Mouse (Mus musculus): ENCODE measurements around the gene Gm49322.
"Not testable (repeated sequence)": the region's sequence is repeated elsewhere in the genome, so short reads cannot be mapped to it uniquely, and the experiment has no call there.

Gene Gm49322

DNA sequence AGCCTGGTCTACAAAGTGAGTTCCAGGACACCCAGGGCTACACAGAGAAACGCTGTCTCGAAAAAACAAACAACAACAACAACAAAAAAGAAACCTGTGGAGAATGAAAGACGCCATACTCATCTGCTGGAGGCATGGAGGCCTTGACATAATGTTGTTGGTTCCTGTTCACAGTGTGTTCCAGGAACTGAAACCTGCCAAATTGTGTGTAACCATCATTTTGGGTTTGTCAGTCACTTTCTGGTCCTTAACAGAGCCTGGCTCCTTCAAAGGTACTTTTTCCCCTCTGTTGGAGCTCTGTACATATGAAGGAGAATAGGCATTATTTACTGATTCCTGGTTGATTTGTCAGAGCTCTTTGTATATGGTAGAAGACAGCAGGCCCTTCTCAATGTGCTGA, 6.1 kb downstream of the Gm49322 start:
- DNase-seq (ENCODE audit: low spot score): no peak

DNA sequence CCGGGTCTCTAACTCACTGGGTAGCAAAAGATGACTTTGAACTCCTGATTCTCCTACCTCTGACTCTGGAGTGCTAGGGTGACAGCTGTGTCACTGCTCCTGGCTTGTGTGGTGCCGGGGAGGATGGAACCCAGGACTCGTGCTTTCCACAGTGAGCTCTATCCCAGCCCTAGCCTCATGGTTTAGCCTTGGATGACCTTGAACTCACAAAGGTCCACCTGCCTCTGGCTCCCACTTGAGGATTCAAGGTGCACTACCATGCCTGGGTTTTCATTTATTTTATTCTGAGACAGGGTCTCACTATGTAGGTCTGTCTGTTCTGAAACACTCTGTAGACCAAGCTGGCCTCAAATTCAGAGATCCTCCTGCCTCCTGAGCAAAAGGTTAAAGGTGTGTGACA, 8.0 kb downstream of the Gm49322 start:
- DNase-seq (ENCODE audit: low spot score): no peak

GRCm38 (mm10) chr10:80614351-80614750, 8.5 kb downstream of the Gm49322 start:
- no peak for DNase-seq (ENCODE audit: low spot score)

DNA sequence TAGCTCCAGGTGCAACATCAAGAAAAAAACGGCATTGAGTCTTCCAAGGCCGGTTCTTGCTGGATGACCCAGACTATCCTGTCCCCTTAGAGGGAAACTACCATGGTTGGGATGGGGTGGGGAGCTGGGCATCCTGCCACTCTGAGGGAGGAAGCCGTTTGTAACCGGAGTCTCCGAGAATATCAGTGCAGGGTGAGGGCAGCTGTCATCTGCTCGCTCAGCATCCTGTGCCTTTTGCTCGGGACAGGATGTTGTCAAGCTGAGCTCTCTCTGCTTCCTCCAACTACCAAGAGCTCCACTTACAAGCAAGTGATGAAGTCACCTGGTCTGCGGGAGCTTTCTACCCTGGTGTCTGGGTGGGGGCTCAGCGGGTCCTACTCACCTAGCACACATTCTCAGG, 12.4 kb downstream of the Gm49322 start:
- DNase-seq (ENCODE audit: low spot score): no peak

GRCm38 (mm10) chr10:80619465-80620244, 13.8 kb downstream of the Gm49322 start:
- no peak for DNase-seq (ENCODE audit: low spot score)

DNA sequence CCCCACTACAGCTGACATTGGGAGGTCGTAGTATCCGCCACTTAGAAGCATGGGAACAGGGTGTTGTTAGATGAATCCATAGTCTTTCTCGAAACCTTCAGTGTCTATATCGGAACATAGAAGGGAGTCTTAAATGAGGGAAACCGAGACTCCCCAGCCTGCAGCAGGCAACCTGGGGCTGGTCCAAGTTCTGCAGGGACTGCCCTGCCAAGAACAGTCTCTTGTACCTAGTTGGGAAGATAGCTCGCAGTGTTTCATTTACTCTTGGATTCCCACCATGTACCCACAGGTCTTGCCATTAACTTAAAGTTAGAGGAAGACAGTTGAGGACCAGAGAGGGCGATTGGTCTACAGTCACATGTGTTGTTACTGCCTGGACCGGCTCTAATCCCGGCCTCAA, 14.5 kb downstream of the Gm49322 start:
- no peak for DNase-seq (ENCODE audit: low spot score)

DNA sequence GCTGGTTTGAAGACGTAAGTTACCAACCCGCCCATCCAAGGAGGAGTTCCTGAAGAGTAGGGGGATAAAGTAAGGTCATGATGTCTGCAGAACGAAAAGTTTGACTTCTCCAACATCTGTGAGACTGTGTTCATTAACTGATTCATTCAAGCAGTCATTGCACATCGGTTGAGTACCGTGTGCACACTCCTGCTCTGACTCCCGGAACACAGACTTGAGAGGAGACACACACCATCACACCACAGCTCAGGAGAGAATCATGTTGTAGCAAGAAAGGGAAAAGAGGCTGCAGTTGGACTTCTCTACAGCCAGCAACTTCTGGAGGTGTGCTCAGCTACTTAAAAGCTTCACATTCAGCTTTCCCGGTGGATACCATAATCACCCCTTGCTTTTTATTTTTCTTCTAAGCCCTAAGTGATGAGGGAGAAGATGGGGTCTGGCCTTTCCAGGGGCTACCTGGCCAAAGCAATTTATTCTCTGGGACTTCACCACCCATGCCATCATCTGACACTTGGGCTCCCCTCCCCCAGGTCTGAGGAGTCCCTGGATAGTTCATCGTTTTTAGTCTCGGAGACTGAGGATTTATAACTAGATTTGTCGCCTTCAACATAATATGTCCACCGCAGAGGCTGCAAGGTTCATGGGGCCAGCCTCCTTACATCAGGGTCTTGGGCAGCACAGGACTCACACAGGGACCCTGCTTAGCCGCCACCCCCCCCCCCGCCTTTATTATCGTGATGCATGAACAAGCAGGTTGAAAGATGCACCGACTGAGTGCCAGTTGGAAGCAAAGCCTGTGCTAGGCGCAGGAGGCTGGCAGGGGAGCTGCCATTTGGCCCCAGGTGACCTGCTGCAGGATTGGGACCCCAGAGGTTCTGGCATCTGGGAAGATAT, 15.2 kb downstream of the Gm49322 start:
- DNase-seq (ENCODE audit: low spot score): no peak

DNA sequence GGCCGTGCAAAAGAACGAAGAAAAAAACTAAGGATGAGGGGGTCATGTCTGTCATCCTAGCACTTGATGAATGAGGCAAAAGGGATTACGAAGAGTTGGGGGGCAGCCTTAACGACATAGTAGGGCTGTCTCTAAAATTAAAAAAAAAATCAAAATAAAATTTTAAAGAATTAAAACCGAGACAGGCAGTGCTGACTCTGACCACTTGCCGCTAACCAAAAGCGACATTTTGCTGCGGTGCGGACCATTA, 15.8 kb downstream of the Gm49322 start:
- DNase-seq (ENCODE audit: low spot score): no peak

- peak; percentile 100 for DNase-seq (ENCODE audit: low spot score)
Measured at GRCm38 (mm10) chr10:80621940-80622660, 16.3 kb downstream of the Gm49322 start.

DNA sequence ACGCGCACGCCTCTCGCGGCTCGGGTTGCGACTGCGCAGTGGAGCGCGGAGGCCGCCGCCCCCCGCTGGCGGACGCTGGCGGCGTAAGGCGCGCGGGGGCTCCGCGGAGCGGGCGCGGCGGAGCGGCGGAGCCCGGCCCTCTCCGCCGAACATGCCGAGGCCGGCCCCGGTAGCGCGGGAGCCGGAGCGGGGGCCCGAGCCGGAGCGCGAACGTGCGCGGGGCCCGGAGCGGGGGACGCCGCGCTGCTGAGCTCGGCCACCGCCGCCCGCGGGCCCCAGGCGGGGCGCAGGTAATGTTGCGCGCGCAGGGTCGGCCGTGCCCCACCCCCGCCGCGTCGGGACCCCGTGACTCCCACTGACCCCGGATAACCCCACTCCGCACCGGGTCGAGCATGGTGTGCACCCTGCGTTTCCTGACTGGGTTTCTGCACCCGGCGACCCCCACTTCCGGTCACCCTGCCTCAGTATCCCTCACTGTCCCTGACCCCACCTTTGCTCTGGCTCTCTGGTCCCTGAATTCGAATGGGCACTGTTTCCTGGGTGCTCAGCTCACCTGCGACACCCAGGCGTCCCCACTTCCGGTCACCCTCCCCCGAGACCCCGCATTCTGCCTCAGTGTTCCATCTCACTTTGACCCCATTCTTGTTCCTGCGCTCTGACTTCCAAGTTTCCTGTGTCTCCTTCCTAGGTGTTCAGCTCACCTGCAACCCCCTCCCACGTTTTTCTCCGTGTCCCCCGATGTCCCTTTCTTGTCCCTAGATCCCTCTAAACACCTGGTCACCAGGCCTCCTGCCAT, 17.0 kb downstream of the Gm49322 start, which contains the start of gene Csnk1g2:
TSS of gene Csnk1g2 (plus strand) at position 178 of the 796 bp plus-strand sequence.
- DNase-seq (ENCODE audit: low spot score): peak; percentile 54

DNA sequence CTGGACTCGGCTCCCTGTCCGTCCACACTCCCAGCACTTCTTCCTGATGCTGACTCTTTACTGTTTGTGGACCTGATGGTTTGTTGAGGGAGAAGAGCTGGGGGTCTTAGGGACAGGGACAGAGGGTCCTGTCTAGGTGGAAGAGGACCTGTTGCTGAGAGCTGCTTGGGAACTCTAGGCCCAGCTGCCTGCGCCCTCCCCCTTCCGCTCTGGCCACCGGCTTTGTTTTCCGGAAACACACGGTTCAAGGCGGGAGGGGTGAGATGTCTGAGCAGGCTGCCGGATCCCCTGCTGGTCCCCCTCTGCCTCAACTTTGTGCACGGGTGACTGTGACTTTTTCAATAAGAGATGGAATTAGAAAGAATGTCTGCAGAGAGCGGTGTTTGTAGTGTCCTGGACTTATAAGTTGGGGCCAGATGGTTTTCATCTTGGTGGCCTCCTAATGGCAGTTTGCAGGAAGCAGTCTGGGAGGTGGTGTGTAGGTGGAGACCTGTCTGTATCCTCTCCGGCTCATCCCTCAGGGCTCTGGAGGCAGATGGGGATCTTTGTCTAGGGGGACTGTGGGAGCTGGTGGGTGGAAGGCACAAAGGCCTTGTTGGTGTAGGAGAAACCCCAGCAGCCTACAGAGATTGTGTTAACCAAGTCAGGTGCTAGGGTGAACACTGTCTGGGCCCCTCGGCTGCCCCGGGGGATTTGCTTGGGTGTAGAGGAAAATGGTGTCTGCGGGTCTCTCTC, 17.8 kb downstream of the Gm49322 start:
- peak; percentile 61 for DNase-seq (ENCODE audit: low spot score)

DNA sequence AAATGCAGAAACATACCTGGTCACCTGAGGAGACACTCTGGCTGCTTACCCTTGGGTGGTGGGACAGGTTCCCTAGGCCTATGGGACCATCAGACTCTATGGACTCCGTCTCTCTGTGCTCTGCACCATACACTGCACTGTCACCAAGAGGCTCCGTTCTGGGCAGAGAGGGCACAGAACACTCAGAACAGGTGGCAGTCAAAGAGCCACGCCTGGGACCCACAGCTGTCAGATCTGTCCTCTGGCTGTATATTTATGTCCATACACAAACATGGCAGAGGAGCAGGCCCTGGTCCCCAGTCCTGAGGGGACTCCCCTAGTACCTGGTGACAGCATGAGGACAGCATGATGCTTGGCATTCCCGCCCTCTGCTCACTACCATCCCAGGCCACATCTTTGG, 19.9 kb downstream of the Gm49322 start:
- DNase-seq (ENCODE audit: low spot score): no peak

- DNase-seq (ENCODE audit: low spot score): peak; percentile 43
Measured at GRCm38 (mm10) chr10:80627685-80628084, 21.9 kb downstream of the Gm49322 start.

DNA sequence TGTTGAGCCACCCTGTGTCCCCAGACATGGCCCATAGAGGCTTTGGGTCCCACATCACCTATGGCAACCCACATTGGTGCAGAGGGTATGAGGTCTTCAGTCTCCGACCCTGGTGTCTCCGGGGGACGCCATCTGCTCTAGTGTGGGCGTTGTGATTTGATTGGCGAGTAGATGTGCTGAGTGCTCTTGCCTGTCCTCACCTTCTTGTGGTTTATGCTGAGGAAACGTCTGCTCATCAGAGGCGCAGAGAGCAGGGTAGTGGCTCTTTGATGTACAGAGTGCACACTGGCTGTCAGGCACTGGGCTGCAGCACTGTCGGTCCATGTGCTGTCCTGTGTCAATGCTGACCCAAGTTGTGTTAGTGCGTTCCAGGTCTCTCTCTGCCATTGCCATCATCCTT, 23.1 kb downstream of the Gm49322 start:
- no peak for DNase-seq (ENCODE audit: low spot score)

DNA sequence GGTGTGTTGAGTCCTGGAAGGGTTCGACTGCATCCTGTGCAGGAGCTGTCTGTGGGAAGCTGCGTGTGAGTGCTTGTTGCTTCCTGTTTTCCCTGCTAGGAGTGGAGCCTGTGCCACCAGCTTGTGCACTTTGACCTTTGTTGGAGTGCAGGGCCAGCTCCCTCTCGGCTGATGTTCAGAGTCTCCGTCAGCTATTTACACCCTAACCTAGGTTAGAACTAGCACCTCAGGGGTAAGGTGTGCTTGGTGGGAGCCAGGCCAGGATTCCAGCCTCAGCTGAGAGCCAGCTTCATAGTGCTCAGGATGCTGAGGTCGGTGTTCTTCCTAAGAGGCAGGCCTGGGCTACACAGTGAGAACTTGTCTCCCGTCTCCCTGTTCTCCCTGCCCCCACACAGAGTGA, 29.5 kb downstream of the Gm49322 start:
- no peak for DNase-seq (ENCODE audit: low spot score)

DNA sequence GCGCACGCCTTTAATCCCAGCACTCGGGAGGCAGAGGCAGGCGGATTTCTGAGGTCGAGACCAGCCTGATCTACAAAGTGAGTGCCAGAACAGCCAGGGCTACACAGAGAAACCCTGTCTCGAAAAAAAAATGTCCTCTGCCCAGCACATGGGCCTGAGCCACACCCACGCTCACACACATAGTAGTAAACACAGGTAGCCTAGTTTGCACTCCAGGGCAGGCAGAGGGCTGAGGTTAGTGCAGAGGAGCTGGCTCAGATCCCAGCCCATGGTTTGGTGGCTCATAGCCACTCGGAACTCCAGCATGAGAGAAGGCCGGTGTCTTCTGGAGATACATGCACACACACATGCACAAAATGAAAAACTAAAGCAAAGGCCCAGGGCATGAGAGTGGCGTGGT, 41.1 kb downstream of the Gm49322 start:
- DNase-seq (ENCODE audit: low spot score): no peak

GRCm38 (mm10) chr10:80649910-80650309, 44.1 kb downstream of the Gm49322 start:
- not testable (repeated sequence) for DNase-seq (ENCODE audit: low spot score)

GRCm38 (mm10) chr10:80650392-80650791, 44.6 kb downstream of the Gm49322 start:
- DNase-seq (ENCODE audit: low spot score): no peak

DNA sequence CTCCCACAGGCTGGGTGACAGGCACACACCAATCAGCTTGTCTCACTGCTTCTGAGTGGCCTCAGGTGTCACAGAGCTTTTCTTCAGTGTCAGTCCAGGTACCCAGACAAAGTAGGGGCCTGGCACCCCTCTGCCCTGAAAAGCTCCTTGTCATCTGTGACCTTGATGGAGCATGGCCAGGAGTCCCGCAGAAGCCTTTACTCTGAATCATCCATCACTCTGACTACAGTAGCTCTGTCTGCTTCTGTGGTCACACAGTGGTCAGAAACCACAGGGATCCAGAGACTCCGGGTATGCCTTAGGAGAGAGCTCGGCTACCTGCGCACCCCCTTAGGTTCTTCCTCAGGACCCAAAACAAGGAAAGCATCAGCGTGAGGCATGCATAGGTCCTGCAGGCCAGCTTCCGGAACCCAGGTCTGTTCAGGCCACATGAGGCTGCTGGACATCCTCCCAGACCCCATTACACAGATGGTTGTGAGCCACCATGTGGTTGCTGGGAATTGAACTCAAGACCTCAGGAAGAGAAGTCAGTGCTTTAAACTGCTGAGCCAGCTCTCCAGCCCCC, 47.4 kb downstream of the Gm49322 start:
- no peak for DNase-seq (ENCODE audit: low spot score)

- no peak for DNase-seq (ENCODE audit: low spot score)
Measured at GRCm38 (mm10) chr10:80654866-80655265, 49.0 kb downstream of the Gm49322 start.
